Mouse (Mus musculus) forebrain, embryonic 15.5 days (tissue): ENCODE measurements around the gene Cast. TPM values are rescaled to one million over a fixed set of nuclear protein-coding genes. Genes with fewer than 3 reads are reported as not detected.
A peak's percentile ranks its signal among the peaks of the same experiment; 100 is the strongest.

Experiments
- ATAC-seq: fragments of 200-750 bp; cut with Nextera tagmentation; replicated peaks from 2 replicates; pipeline ENCODE4 v1.8.0; 2017; ENCODE audit warnings: mild to moderate bottlenecking, moderate TSS enrichment, moderate library complexity
- H3K27ac ChIP-seq: fragments of 300-500 bp; sonication (generic); replicated peaks from 2 replicates; pipeline ENCODE4 v1.5.1; 2015; ENCODE audit warnings: mild to moderate bottlenecking, inconsistent platforms
- H3K27me3 ChIP-seq: fragments of 300-500 bp; sonication (generic); 2 replicates; pipeline ENCODE4 v1.6.1; 2015; ENCODE audit warnings: inconsistent platforms
- H3K36me3 ChIP-seq: fragments of 300-500 bp; sonication (generic); 2 replicates; pipeline ENCODE4 v1.6.1; 2015; ENCODE audit warnings: mild to moderate bottlenecking, inconsistent platforms
- H3K4me1 ChIP-seq: fragments of 300-500 bp; sonication (generic); 2 replicates; pipeline ENCODE4 v1.6.1; 2015; ENCODE audit warnings: inconsistent platforms
- H3K4me2 ChIP-seq: fragments of 300-500 bp; sonication (generic); replicated peaks from 2 replicates; pipeline ENCODE4 v1.6.1; 2015; ENCODE audit warnings: mild to moderate bottlenecking, inconsistent platforms
- H3K4me3 ChIP-seq: fragments of 300-500 bp; sonication (generic); 2 replicates; pipeline ENCODE4 v1.5.1; 2015; ENCODE audit warnings: mild to moderate bottlenecking, inconsistent platforms
- H3K9ac ChIP-seq: fragments of 300-500 bp; sonication (generic); replicated peaks from 2 replicates; pipeline ENCODE4 v1.6.1; 2015; ENCODE audit warnings: mild to moderate bottlenecking, inconsistent platforms
- H3K9me3 ChIP-seq: fragments of 300-500 bp; sonication (generic); 2 replicates; pipeline ENCODE4 v1.6.1; 2016; ENCODE audit warnings: inconsistent platforms
- WGBS: fragments of 180-500 bp; shearing (Covaris S2); methylation state at CpG from one replicate; pipeline ENCODE4 v1.1.7; 2015; ENCODE audit warnings: mixed read lengths; 5-methylcytosine and 5-hydroxymethylcytosine counted together
- polyA plus RNA-seq: library from polyadenylated mRNA; unstranded; fragments of >200 nt; fragmentation: Nextera tagmentation; extraction: Ambion mirVana; gene quantifications from 2 replicates; pipeline ENCODE4 v1.2.1, GENCODE M21; 2015

Gene Cast
- polyA plus RNA-seq, 1 experiment from 2014 or later, result 6.0 TPM

- peak; percentile 96 for ATAC-seq
- Histone ChIP-seq H3K4me3 (peak overlapping the region; percentile 42), H3K36me3 (no peaks in the 10 kb centered on the region), H3K4me2 (peak overlapping the region; percentile 83), H3K4me1 (peaks cover 7% of the 10 kb centered on the region), H3K27me3 (no peaks in the 10 kb centered on the region), H3K27ac (no peak overlapping the region; the same call in 1 of the 2 replicates), H3K9ac (peak overlapping the region; percentile 47), H3K9me3 (no peaks in the 10 kb centered on the region)
- under 1% methylated on average over 21 of the region's 21 CpGs for WGBS
Observed at GRCm38 (mm10) chr13:74770480-74770879, 38.1 kb downstream of the Cast start.

DNA sequence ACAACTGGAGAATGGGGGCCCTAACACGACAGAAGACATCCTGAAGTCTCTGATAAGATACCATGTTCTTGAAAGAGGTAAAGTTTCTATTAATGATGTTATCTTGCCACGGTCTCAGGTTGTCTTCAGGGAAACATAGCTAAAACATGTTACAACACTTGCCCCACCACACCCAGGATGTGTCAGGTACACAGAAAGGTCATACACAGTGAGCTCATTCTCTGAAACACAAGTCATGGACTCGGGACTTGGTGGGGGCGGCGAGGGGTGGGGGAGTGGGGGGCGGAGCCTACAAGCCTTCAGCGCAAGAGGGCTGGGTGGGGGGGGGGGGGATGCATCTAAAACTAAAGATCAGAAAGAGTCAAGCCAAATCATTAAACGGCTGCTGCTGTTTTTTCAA, 38.7 kb downstream of the Cast start:
- no peaks in the 10 kb centered on the region for H3K36me3 ChIP-seq
- H3K4me2 ChIP-seq, result peak overlapping the region; percentile 83
- H3K9ac ChIP-seq, result no peak overlapping the region
- peaks cover 7% of the 10 kb centered on the region for H3K4me1 ChIP-seq
- peak overlapping the region; percentile 42 for H3K4me3 ChIP-seq
- no peaks in the 10 kb centered on the region for H3K9me3 ChIP-seq
- peak; percentile 55; the same call in 1 of the 2 replicates for ATAC-seq
- 13% methylated on average over 8 of the region's 8 CpGs for WGBS
- no peaks in the 10 kb centered on the region for H3K27me3 ChIP-seq
- no peak overlapping the region for H3K27ac ChIP-seq

DNA sequence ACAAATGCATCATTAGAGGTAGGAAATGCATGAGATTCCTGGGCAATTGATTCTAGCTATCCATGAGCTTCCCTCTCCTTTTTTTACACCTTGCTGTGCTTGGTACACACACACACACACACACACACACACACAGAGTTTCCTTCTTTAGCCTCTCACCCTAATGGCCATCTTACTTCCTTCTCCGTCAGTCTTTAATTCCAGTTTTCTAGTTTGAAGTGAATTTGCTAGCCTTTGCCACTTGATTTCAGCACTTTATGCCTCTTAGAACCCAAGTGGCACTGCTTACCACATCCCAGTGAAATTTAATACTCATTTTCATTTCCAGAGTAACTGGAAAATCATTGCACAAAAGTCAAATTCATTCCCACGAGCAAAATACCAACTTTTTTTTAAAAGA, 41.4 kb downstream of the Cast start:
- ATAC-seq, result no peak
- no peaks in the 10 kb centered on the region for H3K9me3 ChIP-seq
- no peaks in the 10 kb centered on the region for H3K36me3 ChIP-seq
- WGBS, result 70% methylated on average over 2 of the region's 2 CpGs
- H3K4me3 ChIP-seq, result no peak overlapping the region
- no peak overlapping the region for H3K9ac ChIP-seq
- no peak overlapping the region for H3K27ac ChIP-seq
- H3K4me1 ChIP-seq, result peaks cover 7% of the 10 kb centered on the region
- no peaks in the 10 kb centered on the region for H3K27me3 ChIP-seq
- H3K4me2 ChIP-seq, result no peak overlapping the region

- Histone ChIP-seq H3K27ac (no peak overlapping the region), H3K36me3 (no peaks in the 10 kb centered on the region), H3K9me3 (no peaks in the 10 kb centered on the region), H3K27me3 (no peaks in the 10 kb centered on the region), H3K4me3 (no peak overlapping the region), H3K9ac (no peak overlapping the region), H3K4me1 (no peaks in the 10 kb centered on the region), H3K4me2 (no peak overlapping the region)
- 84% methylated on average over 1 of the region's 1 CpGs for WGBS
- ATAC-seq, result no peak
Observed at GRCm38 (mm10) chr13:74762741-74763140, 45.9 kb downstream of the Cast start.

- Histone ChIP-seq H3K4me3 (no peak overlapping the region), H3K4me2 (no peak overlapping the region), H3K27ac (no peak overlapping the region), H3K36me3 (no peaks in the 10 kb centered on the region), H3K9me3 (no peaks in the 10 kb centered on the region), H3K9ac (no peak overlapping the region), H3K4me1 (no peaks in the 10 kb centered on the region), H3K27me3 (no peaks in the 10 kb centered on the region)
- 89% methylated on average over 1 of the region's 1 CpGs for WGBS
- no peak for ATAC-seq
Observed at GRCm38 (mm10) chr13:74759152-74759551, 49.5 kb downstream of the Cast start.

DNA sequence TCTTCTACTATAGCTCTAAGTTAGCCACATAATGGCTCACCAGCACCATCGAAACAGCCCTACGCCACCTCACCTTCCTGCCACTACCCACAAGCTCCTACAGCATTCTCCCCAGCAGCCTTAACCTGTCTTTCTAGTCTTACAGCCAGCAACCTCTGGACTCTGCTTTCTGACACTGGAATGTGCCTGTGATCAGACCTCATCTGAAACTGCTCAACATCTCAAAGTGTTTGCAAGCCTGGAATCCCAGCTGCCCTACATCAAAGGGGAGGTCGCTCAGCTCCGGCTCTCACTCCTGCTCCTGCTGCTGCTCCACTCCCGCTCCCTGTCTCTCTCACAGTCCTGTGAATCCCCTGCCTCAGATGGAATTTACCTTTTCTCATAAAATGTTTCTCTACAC, 65.4 kb downstream of the Cast start:
- Histone ChIP-seq H3K36me3 (no peaks in the 10 kb centered on the region), H3K4me2 (no peak overlapping the region), H3K9me3 (no peaks in the 10 kb centered on the region), H3K27ac (no peak overlapping the region), H3K4me3 (no peak overlapping the region), H3K27me3 (no peaks in the 10 kb centered on the region), H3K4me1 (no peaks in the 10 kb centered on the region), H3K9ac (no peak overlapping the region)
- no peak for ATAC-seq
- 75% methylated on average over 5 of the region's 5 CpGs for WGBS

GRCm38 (mm10) chr13:74736396-74736795, 72.2 kb downstream of the Cast start:
- ATAC-seq, result no peak
- H3K27ac ChIP-seq, result no peak overlapping the region
- no peaks in the 10 kb centered on the region for H3K27me3 ChIP-seq
- no peak overlapping the region for H3K9ac ChIP-seq
- no peaks in the 10 kb centered on the region for H3K4me1 ChIP-seq
- H3K36me3 ChIP-seq, result no peaks in the 10 kb centered on the region
- H3K4me3 ChIP-seq, result no peak overlapping the region
- WGBS, result 87% methylated on average over 2 of the region's 2 CpGs
- H3K4me2 ChIP-seq, result no peak overlapping the region
- H3K9me3 ChIP-seq, result no peaks in the 10 kb centered on the region

GRCm38 (mm10) chr13:74735834-74736233, 72.8 kb downstream of the Cast start:
- no peaks in the 10 kb centered on the region for H3K36me3 ChIP-seq
- ATAC-seq, result no peak
- H3K27ac ChIP-seq, result no peak overlapping the region
- 85% methylated on average over 5 of the region's 5 CpGs for WGBS
- no peaks in the 10 kb centered on the region for H3K4me1 ChIP-seq
- H3K4me2 ChIP-seq, result no peak overlapping the region
- no peak overlapping the region for H3K9ac ChIP-seq
- H3K27me3 ChIP-seq, result no peaks in the 10 kb centered on the region
- no peak overlapping the region for H3K4me3 ChIP-seq
- no peaks in the 10 kb centered on the region for H3K9me3 ChIP-seq

GRCm38 (mm10) chr13:74733726-74734125, 74.9 kb downstream of the Cast start:
- Histone ChIP-seq H3K27me3 (no peaks in the 10 kb centered on the region), H3K9ac (no peak overlapping the region), H3K27ac (no peak overlapping the region), H3K4me1 (no peaks in the 10 kb centered on the region), H3K36me3 (no peaks in the 10 kb centered on the region), H3K4me3 (no peak overlapping the region), H3K4me2 (no peak overlapping the region), H3K9me3 (no peaks in the 10 kb centered on the region)
- no peak for ATAC-seq
- 90% methylated on average over 4 of the region's 4 CpGs for WGBS

GRCm38 (mm10) chr13:74719002-74719401, 89.6 kb downstream of the Cast start:
- no peak overlapping the region for H3K4me3 ChIP-seq
- 86% methylated on average over 2 of the region's 2 CpGs for WGBS
- H3K9ac ChIP-seq, result no peak overlapping the region
- no peaks in the 10 kb centered on the region for H3K9me3 ChIP-seq
- no peaks in the 10 kb centered on the region for H3K4me1 ChIP-seq
- ATAC-seq, result no peak
- no peaks in the 10 kb centered on the region for H3K27me3 ChIP-seq
- no peaks in the 10 kb centered on the region for H3K36me3 ChIP-seq
- no peak overlapping the region for H3K4me2 ChIP-seq
- H3K27ac ChIP-seq, result no peak overlapping the region

GRCm38 (mm10) chr13:74696225-74696624, 112.4 kb downstream of the Cast start:
- 48% methylated on average over 3 of the region's 3 CpGs for WGBS
- no peak for ATAC-seq
- no peaks in the 10 kb centered on the region for H3K9me3 ChIP-seq
- no peaks in the 10 kb centered on the region for H3K4me1 ChIP-seq
- no peak overlapping the region for H3K4me3 ChIP-seq
- H3K27me3 ChIP-seq, result no peaks in the 10 kb centered on the region
- no peak overlapping the region for H3K27ac ChIP-seq
- H3K4me2 ChIP-seq, result no peak overlapping the region
- no peak overlapping the region for H3K9ac ChIP-seq
- no peaks in the 10 kb centered on the region for H3K36me3 ChIP-seq

GRCm38 (mm10) chr13:74695497-74696193, 113.0 kb downstream of the Cast start:
- no peaks in the 10 kb centered on the region for H3K27me3 ChIP-seq
- no peaks in the 10 kb centered on the region for H3K4me1 ChIP-seq
- no peak overlapping the region for H3K9ac ChIP-seq
- no peak overlapping the region for H3K4me3 ChIP-seq
- H3K9me3 ChIP-seq, result no peaks in the 10 kb centered on the region
- no peak for ATAC-seq
- H3K4me2 ChIP-seq, result no peak overlapping the region
- no peak overlapping the region for H3K27ac ChIP-seq
- no peaks in the 10 kb centered on the region for H3K36me3 ChIP-seq
- 91% methylated on average over 5 of the region's 5 CpGs for WGBS
